Mouse (Mus musculus): ENCODE measurements at regions not wholly inside any gene's neighbourhood (a gene's known extent, or its start where the extent isn't known, plus 50 kb on each side); places are given as distances from the start of the nearest gene placed in this dataset.

DNA sequence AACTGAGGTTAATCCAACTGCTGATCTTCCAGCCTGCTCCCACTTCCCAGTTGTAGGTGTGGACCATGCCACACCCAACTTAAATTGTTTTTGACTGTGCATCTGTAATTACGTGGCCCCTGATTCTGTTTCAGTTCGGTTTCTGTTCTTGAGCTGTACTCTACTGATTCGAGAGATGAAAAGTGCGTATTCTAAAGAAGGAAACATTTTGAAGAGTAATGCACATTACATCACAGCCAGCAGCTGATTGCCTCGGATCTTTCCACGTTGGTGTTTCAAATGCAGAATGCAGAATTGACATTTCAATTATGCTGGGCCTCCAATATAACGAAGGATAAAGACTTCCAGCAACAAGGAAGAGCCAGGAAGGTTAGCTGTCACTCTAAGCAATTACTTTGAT, 64.7 kb upstream of the Cnot2 start:
- peak; percentile 5 for DNase-seq

DNA sequence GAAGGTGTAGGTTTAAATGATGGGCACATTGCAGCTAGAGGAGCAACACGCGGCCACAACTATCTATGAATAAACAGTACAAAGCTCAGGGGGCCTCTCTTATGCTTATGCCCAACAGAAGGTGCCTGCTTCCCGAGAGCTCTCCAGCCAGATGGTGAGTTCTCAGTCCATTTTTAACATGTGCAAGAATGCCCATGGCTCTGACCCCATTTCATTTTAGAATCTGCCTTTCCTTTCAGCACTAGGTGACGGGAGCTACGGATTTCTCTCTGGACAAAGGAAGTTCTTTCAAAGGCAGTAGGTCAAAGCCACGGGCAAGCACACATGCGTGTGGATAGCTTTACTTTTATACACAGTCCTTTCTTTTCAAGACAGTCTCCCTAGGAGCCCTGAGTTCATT, 64.3 kb upstream of the Cnot2 start:
- DNase-seq, result peak; percentile 10

DNA sequence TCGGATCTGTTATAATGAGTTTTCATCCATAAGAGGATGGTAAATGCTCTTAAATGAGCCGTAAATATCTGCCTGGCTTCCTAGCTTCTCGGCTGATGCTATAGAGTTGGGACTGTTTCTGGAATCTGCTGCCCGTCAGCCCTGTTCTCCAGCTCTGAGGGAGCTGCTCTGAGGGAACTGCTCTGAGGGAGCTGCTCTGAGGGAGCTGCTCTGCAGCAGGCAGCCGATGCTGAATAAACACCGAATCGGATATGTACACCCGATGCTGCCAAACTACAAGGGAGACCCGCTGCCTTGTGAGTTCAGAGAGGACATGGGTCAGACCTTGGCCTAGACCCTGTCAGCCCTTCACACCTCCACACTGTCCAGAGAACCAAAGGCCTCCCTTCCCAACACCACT, 63.8 kb upstream of the Cnot2 start:
- no peak for DNase-seq
